Mouse (Mus musculus) embryonic facial prominence, embryonic 11.5 days (tissue): ENCODE data around the gene Pyy. TPM values are rescaled to one million over a fixed set of nuclear protein-coding genes. Genes with fewer than 3 reads are reported as not detected.
A peak's percentile ranks its signal among the peaks of the same experiment; 100 is the strongest.

ENCODE experiments used
- ATAC-seq: fragments of 200-750 bp; cut with Nextera tagmentation; replicated peaks from 2 replicates; pipeline ENCODE4 v1.8.0; 2017; ENCODE audit warnings: low read depth; ENCODE audit not compliant: insufficient number of reproducible peaks, low FRiP score, low TSS enrichment
- DNase-seq: peaks from one replicate; pipeline ENCODE4 v3.0.0-alpha.2; 2015; ENCODE audit warnings: low spot score
- H3K27ac ChIP-seq: fragments of 300-500 bp; sonication (generic); replicated peaks from 2 replicates; pipeline ENCODE4 v1.5.1; 2014; ENCODE audit warnings: mild to moderate bottlenecking, low read depth, low read length, control low read depth
- H3K27me3 ChIP-seq: fragments of 300-500 bp; sonication (generic); 2 replicates; pipeline ENCODE4 v1.6.1; 2014; ENCODE audit warnings: mild to moderate bottlenecking, low read length, moderate library complexity, mixed read lengths; ENCODE audit not compliant: control insufficient read depth, insufficient read depth
- H3K36me3 ChIP-seq: fragments of 300-500 bp; sonication (generic); replicated peaks from 2 replicates; pipeline ENCODE4 v1.6.1; 2014; ENCODE audit warnings: low read depth, mild to moderate bottlenecking, low read length, moderate library complexity, mixed read lengths; ENCODE audit not compliant: control insufficient read depth, insufficient read depth
- H3K4me1 ChIP-seq: fragments of 300-500 bp; sonication (generic); 2 replicates; pipeline ENCODE4 v1.6.1; 2014; ENCODE audit warnings: low read length, mixed read lengths; ENCODE audit not compliant: control insufficient read depth, insufficient read depth
- H3K4me2 ChIP-seq: fragments of 300-500 bp; sonication (generic); 2 replicates; pipeline ENCODE4 v1.6.1; 2014; ENCODE audit warnings: low read depth, mild to moderate bottlenecking, control low read depth, low read length, moderate library complexity
- H3K4me3 ChIP-seq: fragments of 300-500 bp; sonication (generic); 2 replicates; pipeline ENCODE4 v1.5.1; 2014; ENCODE audit warnings: low read depth, low read length, control low read depth
- H3K9ac ChIP-seq: fragments of 300-500 bp; sonication (generic); replicated peaks from 2 replicates; pipeline ENCODE4 v1.6.1; 2014; ENCODE audit warnings: mild to moderate bottlenecking, control low read depth, low read length
- H3K9me3 ChIP-seq: fragments of 300-500 bp; sonication (generic); replicated peaks from 2 replicates; pipeline ENCODE4 v1.6.1; 2016; ENCODE audit warnings: mild to moderate bottlenecking, low read length, inconsistent platforms, mixed read lengths; ENCODE audit not compliant: control insufficient read depth
- WGBS: fragments of 180-500 bp; shearing (Covaris S2); extraction: QIAGEN DNeasy Blood & Tissue Kit; methylation state at CpG from one replicate; pipeline ENCODE4 v1.1.7; 2014; 5-methylcytosine and 5-hydroxymethylcytosine counted together
- polyA plus RNA-seq: library from polyadenylated mRNA; unstranded; fragments of >200 nt; fragmentation: Nextera tagmentation; extraction: Ambion mirVana; gene quantifications from 2 replicates; pipeline ENCODE4 v1.2.1, GENCODE M21; 2014

Pyy gene
- polyA plus RNA-seq, 1 experiment from 2014 or later = not detected

- WGBS = 27% methylated on average over 13 of the region's 13 CpGs
- Histone ChIP-seq H3K4me3 (peak overlapping the region; percentile 24; the same call in 1 of the 2 replicates), H3K27me3 (peaks cover 44% of the 10 kb centered on the region), H3K27ac (no peak overlapping the region), H3K4me1 (no peaks in the 10 kb centered on the region), H3K9ac (no peak overlapping the region), H3K9me3 (no peaks in the 10 kb centered on the region), H3K36me3 (no peaks in the 10 kb centered on the region), H3K4me2 (peak overlapping the region; percentile 43)
- no peak for ATAC-seq
- DNase-seq = no peak
Measured at GRCm38 (mm10) chr11:102144957-102145470, 37.4 kb upstream of the Pyy start.

DNA sequence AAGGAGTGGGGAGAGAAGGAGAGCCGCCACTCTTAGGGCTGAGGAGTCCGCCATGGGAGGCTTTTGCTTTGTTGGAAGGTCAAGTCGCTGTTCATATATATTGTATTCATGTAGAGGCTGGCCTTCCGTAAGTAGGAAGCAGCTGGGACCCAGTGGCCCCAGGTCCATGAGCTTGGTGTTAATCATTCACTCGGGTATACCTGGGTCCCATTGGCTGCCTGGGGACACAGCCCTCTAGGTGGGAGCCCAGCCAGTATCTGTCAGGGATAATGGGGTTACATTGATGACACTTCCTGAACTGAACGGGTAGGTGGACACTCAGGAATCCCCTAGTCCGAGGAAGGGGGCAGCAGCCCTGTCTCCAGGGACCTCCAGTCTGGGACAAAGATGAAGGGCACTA lies 34.7 kb upstream of the Pyy start:
- peaks cover 32% of the 10 kb centered on the region for H3K27me3 ChIP-seq
- H3K4me2 ChIP-seq = no peak overlapping the region
- H3K4me3 ChIP-seq = no peak overlapping the region
- WGBS = 67% methylated on average over 7 of the region's 7 CpGs
- ATAC-seq (no peak), DNase-seq (no peak)
- H3K9ac ChIP-seq = no peak overlapping the region
- H3K9me3 ChIP-seq = no peaks in the 10 kb centered on the region
- H3K27ac ChIP-seq = no peak overlapping the region
- no peaks in the 10 kb centered on the region; the same call in 1 of the 2 replicates for H3K4me1 ChIP-seq
- no peaks in the 10 kb centered on the region for H3K36me3 ChIP-seq

- H3K4me3 ChIP-seq = no peak overlapping the region
- DNase-seq = peak; percentile 86
- 2% methylated on average over 5 of the region's 5 CpGs for WGBS
- H3K4me2 ChIP-seq = no peak overlapping the region
- H3K4me1 ChIP-seq = no peaks in the 10 kb centered on the region; the same call in 1 of the 2 replicates
- no peak for ATAC-seq
- H3K9me3 ChIP-seq = no peaks in the 10 kb centered on the region
- H3K27ac ChIP-seq = no peak overlapping the region
- H3K36me3 ChIP-seq = no peaks in the 10 kb centered on the region
- H3K9ac ChIP-seq = no peak overlapping the region
- peaks cover 14% of the 10 kb centered on the region for H3K27me3 ChIP-seq
Measured at GRCm38 (mm10) chr11:102140508-102140907, 32.9 kb upstream of the Pyy start.

DNA sequence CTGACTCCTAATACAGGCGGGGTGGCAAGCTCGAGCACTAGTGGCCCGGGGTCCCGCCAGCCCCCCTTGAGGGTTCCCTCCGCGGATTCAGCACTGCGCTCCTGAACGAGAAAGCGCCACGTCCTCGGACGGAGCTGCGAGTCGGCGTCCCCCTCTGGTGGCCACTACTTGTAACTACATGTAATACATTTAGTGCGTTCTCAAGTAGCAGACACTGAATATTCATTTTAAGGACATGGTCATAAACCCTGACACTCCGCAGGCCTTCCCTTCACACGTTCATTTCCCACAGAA lies 30.8 kb upstream of the Pyy start:
- H3K4me3 ChIP-seq = no peak overlapping the region
- ATAC-seq (no peak; the same call in 1 of the 2 replicates), DNase-seq (peak; percentile 87)
- peak overlapping the region; percentile 50 for H3K4me2 ChIP-seq
- H3K36me3 ChIP-seq = no peaks in the 10 kb centered on the region
- peak overlapping the region; percentile 14; the same call in 1 of the 2 replicates for H3K9ac ChIP-seq
- no peaks in the 10 kb centered on the region; the same call in 1 of the 2 replicates for H3K4me1 ChIP-seq
- no peak overlapping the region for H3K27ac ChIP-seq
- WGBS = under 1% methylated on average over 18 of the region's 18 CpGs
- H3K9me3 ChIP-seq = no peaks in the 10 kb centered on the region
- peaks cover 2% of the 10 kb centered on the region; the same call in 1 of the 2 replicates for H3K27me3 ChIP-seq

DNA sequence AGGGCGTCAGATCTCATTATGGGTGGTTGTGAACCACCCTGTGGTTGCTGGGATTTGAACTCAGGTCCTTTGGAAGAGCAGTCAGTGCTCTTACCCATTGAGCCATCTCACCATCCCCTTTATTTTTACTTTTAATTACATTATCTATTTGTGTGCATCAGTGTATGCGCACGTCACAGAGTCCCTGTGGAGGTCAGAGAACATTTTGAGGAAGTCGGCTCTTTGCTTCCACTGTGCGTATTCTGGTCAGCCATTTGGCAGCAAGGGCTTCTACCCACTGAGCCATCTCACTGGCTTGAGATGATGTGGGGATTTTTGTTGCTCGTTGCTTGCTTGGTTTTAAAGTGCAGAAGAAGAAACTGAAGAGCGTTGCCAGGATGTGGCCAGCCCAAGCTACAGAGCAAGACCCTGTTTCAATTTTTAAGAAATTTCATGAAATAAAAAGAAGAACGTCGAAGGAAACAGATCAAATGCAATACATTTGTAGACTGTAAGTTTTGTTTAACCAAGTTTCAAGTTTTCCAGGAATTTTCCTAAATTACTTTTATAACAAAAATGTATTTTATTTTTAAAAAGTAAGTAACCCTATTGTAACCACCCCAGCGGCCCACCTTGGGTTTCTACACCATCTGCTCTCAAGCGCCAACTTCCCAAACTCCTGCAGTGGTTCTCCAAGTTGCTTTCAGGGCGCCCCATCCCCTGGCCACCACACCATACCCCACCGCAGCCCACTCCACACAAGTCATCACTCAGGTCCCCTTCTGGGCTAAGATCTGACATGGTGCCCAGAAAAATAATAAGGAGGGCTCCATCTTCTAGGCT lies 30.2 kb upstream of the Pyy start:
- no peak; the same call in 1 of the 2 replicates for ATAC-seq
- Histone ChIP-seq H3K27me3 (peaks cover 2% of the 10 kb centered on the region; the same call in 1 of the 2 replicates), H3K4me1 (no peaks in the 10 kb centered on the region; the same call in 1 of the 2 replicates), H3K36me3 (no peaks in the 10 kb centered on the region), H3K9me3 (no peaks in the 10 kb centered on the region), H3K9ac (peak overlapping the region; percentile 14; the same call in 1 of the 2 replicates), H3K4me2 (peak overlapping the region; percentile 50), H3K27ac (no peak overlapping the region), H3K4me3 (no peak overlapping the region)
- 41% methylated on average over 13 of the region's 13 CpGs for WGBS
- DNase-seq = no peak

- H3K4me2 ChIP-seq = no peak overlapping the region
- H3K9ac ChIP-seq = no peak overlapping the region
- H3K4me1 ChIP-seq = no peaks in the 10 kb centered on the region; the same call in 1 of the 2 replicates
- H3K4me3 ChIP-seq = no peak overlapping the region
- no peaks in the 10 kb centered on the region for H3K36me3 ChIP-seq
- H3K27me3 ChIP-seq = peaks cover 2% of the 10 kb centered on the region; the same call in 1 of the 2 replicates
- no peaks in the 10 kb centered on the region for H3K9me3 ChIP-seq
- no peak overlapping the region for H3K27ac ChIP-seq
- ATAC-seq (no peak), DNase-seq (no peak)
- WGBS = 32% methylated on average over 4 of the region's 4 CpGs
Measured at GRCm38 (mm10) chr11:102134516-102134915, 26.9 kb upstream of the Pyy start.

- ATAC-seq (no peak), DNase-seq (no peak)
- Histone ChIP-seq H3K4me1 (no peaks in the 10 kb centered on the region), H3K27ac (no peak overlapping the region), H3K36me3 (no peaks in the 10 kb centered on the region), H3K4me2 (no peak overlapping the region), H3K27me3 (no peaks in the 10 kb centered on the region), H3K9me3 (no peaks in the 10 kb centered on the region), H3K4me3 (no peak overlapping the region), H3K9ac (no peak overlapping the region)
- WGBS = 83% methylated on average over 6 of the region's 6 CpGs
Measured at GRCm38 (mm10) chr11:102117386-102117785, 9.8 kb upstream of the Pyy start.

GRCm38 (mm10) chr11:102116241-102116640 lies 8.6 kb upstream of the Pyy start:
- no peak for ATAC-seq
- no peak overlapping the region for H3K9ac ChIP-seq
- WGBS = 85% methylated on average over 8 of the region's 8 CpGs
- no peaks in the 10 kb centered on the region for H3K36me3 ChIP-seq
- no peak overlapping the region for H3K4me2 ChIP-seq
- H3K4me3 ChIP-seq = no peak overlapping the region
- H3K9me3 ChIP-seq = no peaks in the 10 kb centered on the region
- no peak for DNase-seq
- H3K27ac ChIP-seq = no peak overlapping the region
- no peaks in the 10 kb centered on the region for H3K27me3 ChIP-seq
- no peaks in the 10 kb centered on the region for H3K4me1 ChIP-seq
